Mouse (Mus musculus) CD4-positive helper T cell, adult 2 months (primary cell): ENCODE data around the gene Atp5b.
"Not testable (repeated sequence)": the region's sequence is repeated elsewhere in the genome, so short reads cannot be mapped to it uniquely, and the experiment has no call there.

Source experiments
- DNase-seq: peaks from one replicate; pipeline ENCODE4 v3.0.0-alpha.2; 2012; ENCODE audit warnings: low read depth, missing footprints, low spot score

Gene Atp5b

DNA sequence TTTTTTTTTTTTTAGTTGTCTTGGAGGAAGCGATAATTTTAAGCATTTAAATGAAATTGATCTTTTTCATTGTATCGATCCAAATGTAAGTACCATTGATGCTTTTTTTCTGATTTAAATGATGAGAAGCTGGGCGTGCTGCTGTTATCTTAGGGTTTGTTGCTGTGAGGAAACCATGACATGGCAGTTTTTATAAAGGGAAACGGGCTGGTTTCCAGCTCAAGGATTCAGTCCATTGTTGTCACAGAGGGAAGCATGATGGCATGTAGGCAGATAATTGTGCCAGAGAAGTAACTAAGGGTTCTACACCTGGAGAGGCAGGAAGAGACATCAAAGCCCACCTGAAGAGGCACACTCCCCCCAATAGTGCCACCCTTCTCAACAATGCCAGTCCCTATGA is 13.9 kb upstream of the Atp5b start:
- no peak for DNase-seq

DNA sequence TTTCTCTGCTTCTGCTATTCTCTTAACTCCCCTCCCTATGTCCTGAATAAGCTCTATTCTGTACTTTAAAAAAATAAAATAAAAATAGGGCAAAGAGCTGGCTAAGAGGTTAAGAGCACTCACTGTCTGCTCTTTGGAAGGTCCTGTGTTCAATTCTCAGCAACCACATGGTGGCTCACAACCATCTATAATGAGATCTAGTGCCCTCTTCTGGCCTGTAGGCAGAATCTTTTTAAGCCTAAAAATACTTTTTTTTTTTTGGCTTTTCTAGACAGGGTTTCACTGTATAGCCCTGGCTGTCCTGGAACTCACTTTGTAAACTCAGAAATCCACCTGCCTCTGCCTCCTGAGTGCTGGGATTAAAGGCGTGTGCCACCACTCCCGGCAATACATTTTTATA is 12.6 kb upstream of the Atp5b start:
- not testable (repeated sequence) for DNase-seq

DNA sequence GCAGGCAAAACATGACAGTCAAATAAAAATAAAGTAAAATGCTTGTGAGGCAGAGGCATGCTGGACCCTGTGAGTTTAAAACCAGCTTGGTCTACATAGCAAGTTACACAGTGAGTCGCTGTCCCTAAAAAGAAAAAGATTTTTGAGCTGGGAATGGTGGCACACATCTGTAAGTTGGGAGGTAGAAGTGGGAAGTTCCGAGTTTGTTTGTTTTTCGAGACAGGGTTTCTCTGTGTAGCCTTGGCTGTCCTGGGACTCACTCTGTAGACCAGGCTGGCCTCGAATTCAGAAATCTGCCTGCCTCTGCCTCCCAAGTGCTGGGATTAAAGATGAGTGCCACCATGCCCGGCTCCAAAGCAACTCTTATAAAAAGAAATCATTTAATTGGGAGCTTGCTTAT is 4.8 kb upstream of the Atp5b start:
- DNase-seq: not testable (repeated sequence)

DNA sequence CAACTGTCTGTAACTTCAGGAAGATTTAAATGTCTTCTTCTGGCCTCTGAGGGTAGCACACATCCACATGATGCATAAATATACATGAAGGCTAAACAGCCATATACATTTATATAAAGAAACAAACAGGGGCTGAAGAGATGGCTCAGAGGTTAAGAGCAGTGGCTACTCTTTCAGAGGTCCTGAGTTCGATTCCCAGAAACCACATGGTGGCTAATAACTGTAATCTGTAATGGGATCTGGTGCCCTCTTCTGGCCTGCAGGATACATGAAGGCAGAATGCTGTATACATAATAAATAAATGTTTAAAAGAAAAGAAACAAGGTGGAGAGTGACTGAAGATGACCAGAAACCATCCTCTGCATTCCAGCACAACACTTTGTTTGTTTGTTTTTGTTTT is 2.6 kb upstream of the Atp5b start:
- DNase-seq: peak; percentile 50

DNA sequence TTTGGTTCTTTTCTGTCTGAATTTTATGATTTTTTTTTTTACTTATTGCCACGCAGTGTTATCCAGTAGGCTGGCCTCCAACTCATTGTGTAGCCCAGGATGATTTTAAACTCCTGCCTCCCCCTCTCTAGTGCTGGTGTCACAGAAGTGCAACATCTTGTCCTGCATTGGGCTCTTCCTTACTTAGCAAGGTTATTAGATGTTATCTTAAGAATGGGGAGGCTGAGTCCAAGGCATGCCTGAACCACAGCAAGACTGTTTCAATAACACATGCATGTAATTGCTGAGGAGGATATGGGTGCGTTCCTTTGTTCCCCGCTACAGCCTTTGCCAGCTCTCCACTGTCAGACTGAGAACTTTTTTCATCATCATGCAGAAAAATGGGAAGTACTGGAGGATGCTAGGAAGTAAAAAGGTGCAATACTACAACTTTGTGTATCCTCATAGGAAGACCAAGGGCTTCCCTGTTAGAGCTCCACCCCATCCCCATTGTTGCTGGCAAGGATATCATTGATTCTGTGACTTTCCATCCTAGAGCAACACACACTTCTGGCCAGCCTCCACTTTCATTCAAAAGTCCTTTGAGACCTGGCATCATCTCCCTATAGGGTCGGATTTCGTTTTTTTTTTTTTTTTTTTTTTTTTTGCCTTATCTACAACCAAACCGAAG is 1.1 kb upstream of the Atp5b start:
- no peak for DNase-seq

DNA sequence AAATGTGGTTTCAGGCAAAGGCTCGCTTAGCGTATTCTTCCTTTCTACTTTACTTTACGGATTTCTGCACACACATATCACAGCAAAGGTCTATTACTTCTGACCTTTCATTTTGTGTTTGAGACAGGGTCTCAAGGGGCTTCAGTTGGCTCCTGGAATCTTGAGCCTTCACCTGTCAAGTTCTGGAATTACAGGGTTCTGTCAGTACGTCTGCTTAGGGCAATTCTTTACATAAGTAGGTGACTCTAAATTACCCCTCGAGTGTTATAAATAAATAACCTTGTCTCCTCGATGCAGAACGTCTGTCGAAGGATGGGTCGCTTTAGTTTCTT is 630 bp upstream of the Atp5b start:
- DNase-seq: peak; percentile 24

DNA sequence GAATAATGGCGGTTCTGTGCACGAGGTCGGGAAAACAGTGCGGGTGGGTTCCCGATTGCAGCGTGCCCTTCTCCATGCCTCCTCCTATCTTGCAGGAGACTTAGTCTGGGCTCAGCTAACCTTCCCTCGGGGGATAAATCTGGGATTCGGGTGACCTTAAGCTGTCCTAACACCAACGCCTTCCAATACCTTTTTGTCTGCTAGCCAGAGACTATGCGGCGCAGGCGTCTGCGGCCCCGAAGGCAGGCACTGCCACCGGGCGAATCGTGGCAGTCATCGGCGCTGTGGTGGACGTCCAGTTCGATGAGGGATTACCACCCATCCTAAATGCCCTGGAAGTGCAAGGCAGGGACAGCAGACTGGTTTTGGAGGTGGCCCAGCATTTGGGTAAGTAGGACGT is 615 bp downstream of the Atp5b start:
- no peak for DNase-seq

DNA sequence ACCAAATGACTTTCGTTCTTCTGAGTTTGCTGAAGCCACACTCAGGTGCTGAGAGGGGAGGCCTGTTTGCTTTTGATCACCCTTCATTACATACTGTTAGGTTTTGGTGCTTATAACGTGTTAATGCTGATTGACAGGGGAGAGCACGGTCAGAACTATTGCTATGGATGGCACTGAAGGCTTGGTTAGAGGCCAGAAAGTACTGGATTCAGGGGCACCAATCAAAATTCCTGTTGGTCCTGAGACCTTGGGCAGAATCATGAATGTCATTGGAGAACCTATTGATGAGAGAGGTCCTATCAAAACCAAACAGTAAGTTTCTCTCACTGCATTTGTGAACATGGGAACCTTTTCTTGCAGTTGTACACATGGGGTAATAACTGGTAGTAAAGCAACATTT is 1.1 kb downstream of the Atp5b start:
- no peak for DNase-seq

DNA sequence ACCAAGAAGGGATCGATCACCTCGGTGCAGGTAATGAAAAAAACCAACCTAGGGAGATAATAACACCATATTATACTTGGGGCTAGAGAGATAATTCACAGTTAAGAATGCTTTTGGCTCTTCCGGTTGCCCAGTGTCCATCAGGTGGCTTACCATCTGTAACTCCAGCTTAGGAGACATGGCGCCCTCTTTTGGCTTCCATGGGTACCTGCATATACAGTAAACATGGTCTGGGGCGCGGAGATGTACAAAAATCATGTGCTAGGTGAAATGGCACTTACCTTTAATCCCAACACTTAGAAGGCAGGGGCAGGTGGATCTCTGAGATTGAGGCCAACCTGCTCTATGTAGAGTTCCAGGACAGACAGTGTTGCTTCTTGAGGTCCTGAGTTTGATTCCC is 3.3 kb downstream of the Atp5b start:
- peak; percentile 51 for DNase-seq

DNA sequence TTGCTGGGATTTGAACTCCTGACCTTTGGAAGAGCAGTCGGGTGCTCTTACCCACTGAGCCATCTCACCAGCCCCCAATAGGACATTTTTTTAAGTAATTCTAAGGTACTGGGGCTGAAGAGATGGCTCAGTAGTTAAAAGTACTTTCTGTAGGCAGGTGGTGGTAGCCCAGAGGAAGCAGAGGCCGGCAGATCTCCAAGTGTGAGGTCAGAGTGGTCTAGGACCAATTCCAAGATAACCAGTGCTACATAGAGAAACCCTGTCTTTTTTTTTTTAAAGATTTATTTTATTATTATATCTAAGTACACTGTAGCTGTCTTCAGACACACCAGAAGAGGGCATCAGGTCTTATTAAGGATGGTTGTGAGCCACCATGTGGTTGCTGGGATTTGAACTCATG is 4.1 kb downstream of the Atp5b start:
- not testable (repeated sequence) for DNase-seq

DNA sequence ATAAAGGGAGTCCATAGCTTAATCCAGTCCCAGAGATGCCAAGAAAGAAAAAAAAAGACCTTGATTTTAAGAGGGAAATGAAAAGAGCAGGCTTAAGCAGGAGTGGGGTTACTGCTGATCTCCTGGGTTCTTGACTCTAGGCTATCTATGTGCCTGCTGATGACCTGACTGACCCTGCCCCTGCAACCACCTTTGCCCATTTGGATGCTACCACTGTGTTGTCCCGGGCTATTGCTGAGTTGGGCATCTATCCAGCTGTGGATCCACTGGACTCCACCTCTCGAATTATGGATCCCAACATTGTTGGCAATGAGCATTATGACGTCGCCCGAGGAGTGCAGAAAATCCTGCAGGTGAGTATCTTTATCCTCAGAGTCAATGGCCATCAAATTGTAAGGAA is 5.1 kb downstream of the Atp5b start:
- DNase-seq: no peak

DNA sequence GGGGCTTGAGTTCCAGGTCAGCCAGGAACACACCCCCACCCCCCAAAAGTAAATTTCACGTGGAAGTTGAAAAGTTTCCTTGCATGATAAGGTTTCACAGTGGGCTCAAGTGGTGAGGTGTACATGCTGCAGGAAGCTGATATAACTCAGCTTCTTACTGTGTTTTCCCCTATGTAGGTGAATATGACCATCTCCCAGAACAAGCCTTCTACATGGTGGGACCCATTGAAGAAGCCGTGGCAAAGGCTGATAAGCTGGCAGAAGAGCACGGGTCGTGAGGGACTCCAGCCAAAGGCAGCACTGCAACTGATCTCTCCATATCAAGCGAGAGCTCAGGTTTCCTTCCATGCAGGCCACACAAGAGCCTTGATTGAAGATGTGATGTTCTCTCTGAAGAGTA is 6.8 kb downstream of the Atp5b start:
- no peak for DNase-seq

DNA sequence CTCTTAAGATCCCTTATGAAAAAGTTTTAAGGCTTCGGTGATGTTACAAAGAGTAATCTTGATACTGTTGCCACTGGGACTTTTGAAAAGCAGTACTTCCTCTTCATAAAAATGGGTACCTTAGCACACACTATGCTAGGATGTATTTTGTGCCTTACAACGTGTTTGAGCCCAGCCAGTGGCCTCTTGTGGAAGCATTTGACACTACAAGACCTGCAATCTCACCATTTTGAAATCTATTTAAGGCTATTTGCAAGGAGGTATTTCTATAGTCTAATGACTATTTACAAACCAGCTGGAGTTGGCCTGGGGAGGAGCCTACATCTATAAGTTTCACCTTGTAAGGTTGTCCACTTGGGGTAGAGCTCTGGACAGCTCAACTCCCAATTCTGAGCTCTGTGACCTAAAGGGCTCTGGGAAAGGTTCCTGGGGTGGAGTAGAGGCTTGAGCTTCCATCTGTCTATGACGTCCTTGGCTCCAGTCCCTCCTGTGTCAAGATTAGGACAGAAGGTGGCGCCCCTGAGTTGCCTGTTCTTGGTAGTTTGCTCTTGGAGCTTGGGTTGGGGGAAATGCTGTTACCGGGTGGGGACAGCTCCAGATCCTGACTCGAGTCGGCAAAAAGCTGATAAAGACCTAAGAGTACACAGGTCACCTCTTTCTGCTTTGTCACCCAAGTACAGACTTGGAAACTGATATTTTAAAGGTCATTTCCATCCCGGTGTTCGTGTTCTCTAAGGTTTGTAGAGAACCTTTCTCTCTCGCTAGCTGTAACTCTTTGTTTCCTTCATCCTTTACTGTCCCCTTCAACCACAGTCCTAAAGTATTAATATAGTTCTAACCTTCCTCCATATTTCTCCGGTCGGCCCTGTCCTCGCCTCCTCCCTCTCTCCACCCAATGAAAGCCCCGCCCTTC is 7.8 kb downstream of the Atp5b start:
- DNase-seq: peak; percentile 91

DNA sequence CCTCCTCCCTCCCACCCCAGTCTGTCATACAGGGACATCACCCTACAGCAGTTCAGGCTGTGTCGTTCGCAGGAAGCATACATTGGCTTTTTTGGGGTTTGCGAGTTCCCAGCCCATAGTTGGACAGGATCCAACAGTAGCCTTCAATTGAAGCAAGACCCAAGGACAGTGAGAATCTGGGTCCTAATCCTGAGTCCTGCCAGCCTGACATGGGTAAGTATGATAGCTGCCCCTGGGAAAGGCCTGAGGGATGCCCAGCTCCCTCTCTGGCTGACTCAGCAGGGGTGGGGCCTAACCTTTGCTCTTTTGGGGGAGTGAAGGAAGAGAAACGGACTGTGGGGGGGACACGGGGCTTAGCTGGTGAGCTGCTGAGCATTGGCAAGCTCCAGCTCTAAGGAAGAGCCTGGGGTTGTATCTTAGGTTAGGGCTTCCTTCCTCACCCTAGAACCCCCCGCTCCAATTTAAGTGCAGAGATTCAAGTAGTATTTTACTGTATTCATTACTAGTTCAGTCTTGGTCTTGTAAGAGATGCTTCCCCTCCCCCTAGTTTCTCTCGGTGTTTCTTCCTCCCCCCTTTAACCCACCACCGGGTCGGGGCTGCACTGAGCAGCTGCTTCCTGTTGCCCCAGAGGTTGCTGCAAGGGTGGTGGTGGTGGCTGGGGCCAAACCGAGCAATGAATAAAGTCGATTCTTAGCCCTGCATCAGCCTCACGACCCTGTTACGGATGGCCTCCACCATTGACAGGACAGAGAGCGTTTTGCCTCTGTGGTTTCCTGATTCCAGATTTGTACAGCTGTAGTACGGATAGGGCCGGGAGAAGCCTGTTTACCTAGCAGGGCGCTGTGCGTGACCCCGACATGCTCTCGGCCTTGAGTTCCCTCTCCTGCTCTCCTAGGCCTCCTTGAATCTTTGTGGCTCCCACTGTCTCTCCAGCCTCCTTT is 8.8 kb downstream of the Atp5b start, which contains the start of gene Baz2a:
Gene Baz2a, plus strand, starts transcription at position 14 of the 942 bp plus-strand sequence.
- peak; percentile 66 for DNase-seq

DNA sequence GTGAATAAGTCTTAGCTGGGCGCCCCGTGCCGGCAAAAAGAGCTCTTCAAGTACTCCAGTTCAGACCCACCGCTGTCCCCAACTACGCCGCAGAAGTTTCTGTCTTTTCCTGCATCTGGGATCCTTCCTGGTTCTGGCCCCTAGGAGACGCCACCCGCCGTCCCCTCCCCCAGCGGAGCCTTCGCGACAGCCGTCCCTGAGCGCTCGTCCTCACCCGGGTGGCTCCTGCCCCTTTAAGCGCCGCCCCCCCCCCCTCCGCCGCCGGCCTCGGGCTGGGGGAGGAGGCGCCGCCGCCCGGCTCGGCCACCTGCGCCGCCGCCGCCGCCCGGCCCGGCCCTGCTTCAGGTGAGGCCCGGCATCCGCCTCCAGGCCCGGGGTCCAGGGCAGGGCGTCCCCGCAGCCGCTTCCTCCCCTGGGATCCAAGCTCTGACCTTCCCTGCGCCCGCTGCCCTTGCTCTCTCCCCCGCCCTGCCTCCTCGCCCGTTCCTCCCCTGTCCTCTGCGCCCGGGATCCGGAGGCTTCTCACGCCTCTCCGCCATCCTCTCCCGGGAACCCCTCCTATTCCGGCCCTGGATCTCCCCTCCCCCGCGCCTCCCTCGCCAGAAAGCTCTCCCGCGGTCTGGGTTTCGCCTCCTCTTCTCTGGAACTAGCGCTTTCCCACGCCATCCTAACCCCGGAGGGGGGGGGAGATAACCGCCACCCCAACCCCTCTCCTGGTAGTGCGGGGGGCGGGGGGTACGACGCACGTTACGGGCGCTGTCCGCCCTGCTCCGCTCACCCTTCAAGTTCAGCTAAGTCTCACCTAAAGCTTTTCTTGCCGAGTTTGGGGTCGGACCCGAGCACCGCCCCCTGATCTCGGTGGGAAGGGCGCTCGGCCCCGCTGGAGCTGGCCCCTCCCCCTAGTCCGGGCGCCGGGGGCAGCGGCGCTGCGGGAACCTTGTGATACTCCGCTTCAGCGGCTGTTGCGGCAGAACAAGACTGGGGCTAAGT is 9.7 kb downstream of the Atp5b start:
- peak; percentile 79 for DNase-seq

DNA sequence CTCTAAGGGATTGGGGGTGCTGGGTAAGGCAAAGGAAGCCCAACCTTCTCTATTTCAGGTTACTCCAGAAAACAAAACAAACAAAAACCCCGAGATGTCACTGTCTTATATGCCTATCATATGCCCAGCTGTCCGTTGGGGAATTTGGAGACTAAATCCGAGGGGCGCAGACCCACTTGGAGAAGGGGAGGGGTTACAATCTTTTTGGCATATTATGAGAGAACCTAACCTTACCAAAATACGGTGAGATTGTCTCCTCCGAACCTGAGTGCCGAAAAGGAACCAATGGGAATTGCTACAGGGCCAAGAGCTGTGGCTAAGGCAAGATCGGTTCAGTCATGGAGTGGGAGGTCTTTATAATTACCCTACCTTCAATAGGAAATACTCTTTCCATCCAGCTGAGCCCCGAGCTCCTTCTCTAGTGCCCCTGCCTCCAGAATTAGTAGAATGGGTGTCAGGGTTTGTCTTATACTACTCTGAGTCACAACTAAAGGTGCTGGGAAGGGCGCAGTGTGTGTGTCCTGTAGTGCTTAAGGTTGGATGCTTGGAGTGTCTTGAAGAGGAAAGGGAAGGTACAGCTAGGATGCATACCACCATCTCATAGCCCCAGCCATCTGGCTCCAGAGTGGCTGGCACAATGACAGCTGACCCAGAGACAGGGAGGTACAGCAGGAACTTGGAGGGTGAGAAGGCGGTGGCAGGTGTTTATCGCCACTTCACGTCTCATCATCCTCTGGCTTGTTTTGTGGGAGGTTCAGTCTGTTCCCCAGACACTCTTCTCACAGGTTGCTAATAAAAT is 10.6 kb downstream of the Atp5b start:
- peak; percentile 62 for DNase-seq

DNA sequence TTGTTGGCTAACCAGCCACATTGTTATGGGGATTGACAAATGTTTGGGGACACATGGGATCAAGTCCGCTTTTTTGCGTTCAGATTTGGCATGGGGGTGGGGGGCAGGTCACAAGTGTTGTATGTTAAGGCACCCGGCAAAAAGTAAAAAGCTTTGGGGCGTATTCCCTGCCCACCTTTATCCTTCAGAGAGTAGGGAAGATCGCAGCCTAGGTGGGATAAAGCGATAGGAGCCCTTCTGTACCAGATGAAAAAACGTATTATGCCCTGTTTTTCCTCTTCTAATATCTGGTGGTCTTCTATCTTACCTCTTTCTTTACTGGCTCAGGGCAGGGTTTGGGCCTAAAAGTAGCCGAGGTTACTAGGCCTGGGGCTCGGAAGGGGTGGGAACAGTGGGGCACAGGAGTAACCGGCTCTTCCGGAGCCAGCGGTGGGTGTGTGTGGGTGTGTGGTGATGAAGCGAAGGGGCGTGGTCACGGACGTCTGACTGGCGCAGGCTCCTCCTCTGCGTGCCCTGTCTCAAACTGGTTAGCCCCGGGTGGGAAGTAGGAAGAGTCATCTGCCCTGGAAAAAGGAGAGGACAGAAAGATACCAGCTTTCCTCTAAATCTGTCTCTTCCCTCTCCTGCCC is 11.4 kb downstream of the Atp5b start:
- peak; percentile 93 for DNase-seq

DNA sequence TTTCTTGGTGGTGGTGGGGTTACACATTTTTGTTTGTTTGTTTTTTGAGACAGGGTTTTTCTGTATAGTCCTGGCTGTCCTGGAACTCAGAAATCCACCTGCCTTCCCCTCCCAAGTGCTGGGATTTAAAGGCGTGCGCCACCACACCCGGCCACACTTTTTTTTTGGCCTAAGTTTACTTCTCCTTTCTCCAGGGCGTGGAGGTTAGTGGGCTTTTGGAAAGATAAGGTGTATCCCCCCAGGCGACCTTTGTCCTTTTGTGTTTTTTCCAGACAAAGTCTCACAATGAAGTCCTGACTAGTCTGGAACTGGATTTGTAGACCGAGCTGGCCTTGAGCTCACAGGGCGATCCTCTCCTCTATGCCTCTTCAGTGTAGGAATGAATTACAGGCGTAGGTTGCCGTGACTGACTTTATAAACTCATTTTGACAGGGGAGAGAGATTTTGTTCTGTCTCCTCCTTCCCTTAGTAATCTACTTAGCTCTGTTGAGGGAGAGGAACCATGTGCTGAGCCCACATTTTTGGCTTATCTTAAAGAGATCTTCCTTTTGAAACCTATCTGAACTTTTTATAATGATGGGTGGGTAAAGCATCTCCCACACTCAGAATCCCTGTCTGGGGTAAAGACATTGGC is 12.0 kb downstream of the Atp5b start:
- DNase-seq: no peak

DNA sequence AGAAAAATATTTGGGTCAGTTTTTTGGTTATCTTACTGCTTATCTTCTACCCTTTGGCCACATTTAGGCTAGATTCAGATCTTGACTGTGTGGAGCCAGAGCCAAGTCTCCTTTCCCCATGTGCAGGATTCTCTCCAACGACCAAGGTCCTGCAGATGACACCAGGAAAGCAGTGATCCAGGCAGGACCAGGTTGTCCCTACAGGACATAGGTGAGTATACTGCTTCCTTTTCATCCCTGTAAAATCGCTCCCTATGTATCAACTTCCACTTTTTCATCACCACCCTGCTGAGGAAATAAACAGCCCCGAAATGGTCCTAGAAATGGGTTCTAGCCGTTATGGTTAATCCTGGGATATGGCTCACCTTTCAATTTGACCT is 13.2 kb downstream of the Atp5b start:
- no peak for DNase-seq
